Mouse (Mus musculus) limb, embryonic 14.5 days (tissue): ENCODE measurements around the gene Gm42791. TPM values are rescaled to one million over a fixed set of nuclear protein-coding genes. Genes with fewer than 3 reads are reported as not detected.
A peak's percentile ranks its signal among the peaks of the same experiment; 100 is the strongest.

ENCODE experiments used
- ATAC-seq: fragments of 200-750 bp; cut with Nextera tagmentation; 2 replicates; pipeline ENCODE4 v1.8.0; 2017; ENCODE audit warnings: low read depth, moderate number of reproducible peaks, moderate TSS enrichment; ENCODE audit not compliant: low FRiP score
- DNase-seq: peaks from one replicate; pipeline ENCODE4 v3.0.0-alpha.2; 2015; ENCODE audit warnings: low spot score
- H3K27ac ChIP-seq: fragments of 300-500 bp; sonication (generic); replicated peaks from 2 replicates; pipeline ENCODE4 v1.5.1; 2014; ENCODE audit warnings: low read depth, mild to moderate bottlenecking, low read length, moderate library complexity, mixed read lengths
- H3K27me3 ChIP-seq: fragments of 300-500 bp; sonication (generic); 2 replicates; pipeline ENCODE4 v1.6.1; 2014; ENCODE audit warnings: low read length, mixed read lengths; ENCODE audit not compliant: control insufficient read depth, insufficient read depth
- H3K36me3 ChIP-seq: fragments of 300-500 bp; sonication (generic); 2 replicates; pipeline ENCODE4 v1.6.1; 2014; ENCODE audit warnings: mild to moderate bottlenecking, low read length, moderate library complexity, mixed read lengths; ENCODE audit not compliant: control insufficient read depth, insufficient read depth
- H3K4me1 ChIP-seq: fragments of 300-500 bp; sonication (generic); 2 replicates; pipeline ENCODE4 v1.6.1; 2014; ENCODE audit warnings: antibody characterized with exemption, low read length, mixed read lengths; ENCODE audit not compliant: control insufficient read depth, insufficient read depth
- H3K4me2 ChIP-seq: fragments of 300-500 bp; sonication (generic); replicated peaks from 2 replicates; pipeline ENCODE4 v1.6.1; 2014; ENCODE audit warnings: low read depth, mild to moderate bottlenecking, low read length, moderate library complexity; ENCODE audit not compliant: severe bottlenecking
- H3K4me3 ChIP-seq: fragments of 300-500 bp; sonication (generic); replicated peaks from 2 replicates; pipeline ENCODE4 v1.5.1; 2014; ENCODE audit warnings: low read length
- H3K9ac ChIP-seq: fragments of 300-500 bp; sonication (generic); 2 replicates; pipeline ENCODE4 v1.6.1; 2014; ENCODE audit warnings: mild to moderate bottlenecking, low read depth, low read length, moderate library complexity; ENCODE audit not compliant: severe bottlenecking
- H3K9me3 ChIP-seq: fragments of 300-500 bp; sonication (generic); 2 replicates; pipeline ENCODE4 v1.6.1; 2016; ENCODE audit warnings: low read length; ENCODE audit not compliant: control insufficient read depth
- POLR2A ChIP-seq: fragments of 200-500 bp; IDR thresholded peaks from 2 replicates; pipeline ENCODE4 v1.8.0; 2012; ENCODE audit warnings: inconsistent platforms, mild to moderate bottlenecking, moderate library complexity, borderline replicate concordance; ENCODE audit not compliant: insufficient read depth, insufficient read length; ENCODE audit errors: extremely low read depth
- WGBS: fragments of 180-500 bp; shearing (Covaris S2); extraction: QIAGEN DNeasy Blood & Tissue Kit; methylation state at CpG from one replicate; pipeline ENCODE4 v1.1.7; 2014; 5-methylcytosine and 5-hydroxymethylcytosine counted together
- polyA plus RNA-seq, 2 experiments: library from polyadenylated mRNA; depleted of rRNA in 1 of 2; stranded (reverse) in 1 of 2; unstranded in 1 of 2; fragments of >200 nt; fragmentation: Nextera tagmentation in 1 of 2; extraction: Ambion mirVana in 1 of 2; gene quantifications; 2 replicates each; pipeline versions ENCODE4 v1.2.1 to v1.2.3; 2012 to 2014

Gene Gm42791
- polyA plus RNA-seq, 2 experiments = not detected

DNA sequence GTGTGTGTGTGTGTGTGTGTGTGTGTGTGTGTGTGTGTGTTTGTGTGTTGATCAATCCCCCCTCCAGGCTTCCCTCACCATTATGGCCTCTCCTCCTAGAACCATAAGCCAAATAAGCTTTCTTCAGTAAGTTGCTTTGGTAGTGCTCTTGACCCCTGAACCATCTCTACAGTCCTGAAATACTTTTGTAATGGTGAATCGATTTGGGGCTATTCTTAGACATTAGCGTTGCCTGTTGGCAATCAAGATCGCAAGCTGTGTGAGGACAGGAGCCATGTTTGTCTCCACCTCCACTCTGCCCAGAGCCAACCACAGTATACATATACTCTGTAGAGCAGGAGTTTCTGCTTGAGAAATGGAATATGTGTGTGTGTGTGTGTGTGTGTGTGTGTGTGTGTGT is 14.2 kb upstream of the Gm42791 start:
- DNase-seq (no peak), ATAC-seq (no peak)
- H3K27me3 ChIP-seq = no peaks in the 10 kb centered on the region
- H3K9me3 ChIP-seq = no peaks in the 10 kb centered on the region
- H3K36me3 ChIP-seq = no peaks in the 10 kb centered on the region
- no peak overlapping the region for H3K27ac ChIP-seq
- H3K4me2 ChIP-seq = no peak overlapping the region
- no peak for TF ChIP-seq POLR2A
- no peak overlapping the region for H3K4me3 ChIP-seq
- WGBS = 83% methylated on average over 3 of the region's 3 CpGs
- no peak overlapping the region for H3K9ac ChIP-seq
- peaks cover 17% of the 10 kb centered on the region; the same call in 1 of the 2 replicates for H3K4me1 ChIP-seq

- ATAC-seq (no peak), DNase-seq (no peak)
- no peak for TF ChIP-seq POLR2A
- Histone ChIP-seq H3K27me3 (no peaks in the 10 kb centered on the region), H3K4me1 (peaks cover 27% of the 10 kb centered on the region), H3K4me2 (peak overlapping the region; percentile 42), H3K9ac (peak overlapping the region; percentile 53), H3K4me3 (peak overlapping the region; percentile 9; the same call in 1 of the 2 replicates), H3K9me3 (no peaks in the 10 kb centered on the region), H3K27ac (peak overlapping the region; percentile 80; the same call in 1 of the 2 replicates), H3K36me3 (no peaks in the 10 kb centered on the region)
- 50% methylated on average over 5 of the region's 5 CpGs for WGBS
Observed at GRCm38 (mm10) chr5:149007295-149007646, 12.3 kb upstream of the Gm42791 start.

DNA sequence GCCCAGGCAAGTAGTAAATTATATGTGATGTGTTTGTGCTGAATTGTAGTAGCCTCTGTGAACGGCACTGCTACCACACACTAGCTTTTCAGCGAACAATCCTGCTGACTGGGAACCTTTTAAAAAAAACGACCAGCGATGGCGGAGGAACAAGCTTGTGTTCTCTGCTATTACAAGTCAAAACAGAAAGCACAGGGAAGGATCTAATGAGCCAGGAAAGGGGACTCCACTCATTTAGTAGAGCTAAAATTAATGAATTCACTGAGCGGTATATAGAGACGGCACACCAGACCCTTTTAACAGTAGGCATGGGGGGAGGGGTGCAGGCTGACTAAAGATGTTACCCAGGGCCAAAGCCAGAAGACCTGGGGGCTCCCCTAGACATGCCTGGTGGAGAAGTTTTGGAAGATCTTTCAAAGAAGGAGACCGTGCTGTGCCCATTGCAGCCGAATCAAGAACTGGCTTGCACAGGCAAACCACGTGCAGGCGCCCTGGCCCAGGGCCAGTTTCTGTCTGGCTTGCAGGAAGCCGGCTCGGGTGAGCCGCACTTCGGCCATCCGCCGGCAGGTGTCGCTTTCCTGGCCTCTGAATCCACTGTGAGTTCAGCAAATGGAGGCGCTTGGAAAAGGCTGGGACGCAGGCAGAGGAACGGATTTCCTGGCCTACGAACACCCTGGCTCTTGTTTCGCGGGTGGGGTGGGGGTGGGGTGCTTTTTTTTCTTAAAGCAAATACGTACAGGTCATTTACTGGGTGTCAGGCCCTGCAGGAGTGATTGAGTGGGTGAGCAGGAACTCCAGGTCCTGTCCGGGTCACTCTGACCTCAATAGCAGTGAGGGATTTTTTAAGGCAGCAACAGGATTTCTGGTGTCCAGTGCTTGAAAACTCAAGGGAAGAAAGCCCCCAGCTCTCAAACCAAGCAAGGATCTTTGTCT is 11.7 kb upstream of the Gm42791 start:
- H3K4me3 ChIP-seq = peak overlapping the region; percentile 35
- WGBS = 4% methylated on average over 26 of the region's 26 CpGs

DNA sequence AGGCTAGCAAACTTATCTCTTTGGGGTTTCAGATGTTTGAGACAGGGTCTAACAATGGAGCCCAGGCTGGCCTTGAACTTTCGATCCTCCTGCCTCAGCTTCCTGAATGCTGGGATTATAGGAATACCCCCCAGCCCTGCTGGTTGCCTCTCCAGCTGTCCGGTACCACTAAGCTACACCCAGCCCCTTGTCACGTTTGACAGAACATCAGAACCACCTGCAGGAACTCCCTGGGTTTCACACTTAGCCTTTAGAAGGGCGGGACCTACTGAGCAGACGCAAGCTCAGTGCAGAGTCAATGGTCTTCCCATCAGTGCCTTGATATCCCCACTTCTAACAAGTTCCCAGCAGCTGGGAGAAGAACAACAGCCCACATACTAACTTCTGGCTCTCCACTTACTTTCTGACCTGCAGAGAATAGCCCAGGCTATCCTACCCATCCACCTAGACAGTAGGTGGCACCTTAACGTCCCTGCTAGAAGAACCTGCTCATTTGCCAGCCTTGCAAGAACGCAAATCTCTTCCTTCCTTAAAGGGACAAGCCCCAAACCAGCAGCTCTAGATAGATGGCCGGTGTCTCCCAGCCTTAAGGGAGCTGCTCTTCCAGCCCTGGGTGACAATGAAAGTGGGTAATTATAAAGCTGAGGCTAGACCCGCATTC is 10.9 kb upstream of the Gm42791 start:
- Histone ChIP-seq H3K36me3 (no peaks in the 10 kb centered on the region), H3K4me1 (peaks cover 30% of the 10 kb centered on the region), H3K4me3 (peak overlapping the region; percentile 35), H3K27me3 (no peaks in the 10 kb centered on the region), H3K27ac (peak overlapping the region; percentile 74; the same call in 1 of the 2 replicates), H3K4me2 (peak overlapping the region; percentile 76), H3K9ac (peak overlapping the region; percentile 46; the same call in 1 of the 2 replicates), H3K9me3 (no peaks in the 10 kb centered on the region)
- ATAC-seq = no peak
- TF ChIP-seq POLR2A = no peak
- WGBS = 44% methylated on average over 9 of the region's 9 CpGs
- DNase-seq = no peak

More for the DNA sequence above, 11.7 kb upstream of the Gm42791 start:
- DNase-seq (peak; percentile 98), ATAC-seq (peak; percentile 77)
- peak overlapping the region; percentile 80 for H3K27ac ChIP-seq
- no peaks in the 10 kb centered on the region for H3K27me3 ChIP-seq
- H3K9me3 ChIP-seq = no peaks in the 10 kb centered on the region
- H3K9ac ChIP-seq = peak overlapping the region; percentile 53
- H3K36me3 ChIP-seq = no peaks in the 10 kb centered on the region
- H3K4me2 ChIP-seq = peak overlapping the region; percentile 76
- peaks cover 30% of the 10 kb centered on the region for H3K4me1 ChIP-seq
- 0 out of 2 replicates have a peak, but pooled peaks have one; percentile 70 for TF ChIP-seq POLR2A

- 18% methylated on average over 9 of the region's 9 CpGs for WGBS
- no peak overlapping the region for H3K27ac ChIP-seq
- peaks cover 30% of the 10 kb centered on the region for H3K4me1 ChIP-seq
- TF ChIP-seq POLR2A = no peak
- H3K4me2 ChIP-seq = no peak overlapping the region
- no peak for ATAC-seq
- no peaks in the 10 kb centered on the region for H3K9me3 ChIP-seq
- no peak for DNase-seq
- no peak overlapping the region for H3K4me3 ChIP-seq
- no peak overlapping the region for H3K9ac ChIP-seq
- H3K36me3 ChIP-seq = no peaks in the 10 kb centered on the region
- H3K27me3 ChIP-seq = no peaks in the 10 kb centered on the region
Observed at GRCm38 (mm10) chr5:149005083-149005482, 10.1 kb upstream of the Gm42791 start.
